Mouse (Mus musculus): ENCODE measurements around the gene Rnase13. TPM values are rescaled to one million over a fixed set of nuclear protein-coding genes. Genes with fewer than 3 reads are reported as not detected.

The Rnase13 gene
- total RNA-seq, 2 experiments from 2014 or later, result not detected

GRCm38 (mm10) chr14:51893094-51893794 is 29.3 kb downstream of the Rnase13 start:
- intact Hi-C loops (cut with DNase I), result no loop called here
- DNase-seq (ENCODE audit: extremely low spot score in 1 of 2, low spot score in 2 of 2), result no peak
- no peak for TF ChIP-seq CTCF (IDR thresholded peaks at IDR 0.05)
- Histone ChIP-seq H3K4me3 (no peak overlapping the region), H3K27ac (no peak overlapping the region)

- intact Hi-C loops (cut with DNase I), result no loop called here
- TF ChIP-seq CTCF (IDR thresholded peaks at IDR 0.05), result no peak
- DNase-seq (ENCODE audit: extremely low spot score in 1 of 2, low spot score in 2 of 2), result no peak
- Histone ChIP-seq H3K4me3 (no peak within 1 kb of the TSS), H3K27ac (no peak within 1 kb of the TSS)
Measured at GRCm38 (mm10) chr14:51892191-51892939, 30.2 kb downstream of the Rnase13 start, which contains the start of gene Slc39a2. Gene Slc39a2 (plus strand): TSS chr14:51892889.

GRCm38 (mm10) chr14:51889833-51890232 is 32.7 kb downstream of the Rnase13 start:
- Histone ChIP-seq H3K4me3 (no peak overlapping the region), H3K27ac (no peak overlapping the region)
- DNase-seq (ENCODE audit: extremely low spot score in 1 of 2, low spot score in 2 of 2), result no peak
- intact Hi-C loops (cut with DNase I), result loop anchor here (10.0 kb wide), 1 partner anchor 415 kb away; the partner anchor contains the start of gene Mettl3
- no peak for TF ChIP-seq CTCF (IDR thresholded peaks at IDR 0.05)

GRCm38 (mm10) chr14:51886051-51886450 is 36.5 kb downstream of the Rnase13 start:
- DNase-seq (ENCODE audit: extremely low spot score in 1 of 2, low spot score in 2 of 2), result no peak
- TF ChIP-seq CTCF (IDR thresholded peaks at IDR 0.05), result no peak
- H3K4me3 ChIP-seq, result no peak overlapping the region
- intact Hi-C loops (cut with DNase I), result loop anchor here (10.0 kb wide), 1 partner anchor 419 kb away; the partner anchor contains the start of gene Mettl3
- no peak overlapping the region for H3K27ac ChIP-seq

- intact Hi-C loops (cut with DNase I), result loop anchor here (1.0 to 10.0 kb wide), 3 partner anchors 46 to 420 kb away; partner anchors contain the start of genes Mettl3 and Zfp219
- TF ChIP-seq CTCF (IDR thresholded peaks at IDR 0.05), result peak; percentile 11
- DNase-seq (ENCODE audit: extremely low spot score in 1 of 2, low spot score in 2 of 2), result peak; percentile 88
- peak within 1 kb of the TSS; percentile 90 for H3K4me3 ChIP-seq
- H3K27ac ChIP-seq, result peak within 1 kb of the TSS; percentile 82
Measured at GRCm38 (mm10) chr14:51884598-51885331, 37.8 kb downstream of the Rnase13 start, which contains the start of gene Mettl17. Gene Mettl17 (plus strand): TSS chr14:51884842.

GRCm38 (mm10) chr14:51884031-51884544 is 38.5 kb downstream of the Rnase13 start:
- no peak for DNase-seq (ENCODE audit: extremely low spot score in 1 of 2, low spot score in 2 of 2)
- Histone ChIP-seq H3K27ac (no peak overlapping the region), H3K4me3 (peak overlapping the region; percentile 90)
- intact Hi-C loops (cut with DNase I), result loop anchor here (1.0 to 10.0 kb wide), 3 partner anchors 46 to 421 kb away; partner anchors contain the start of genes Mettl3 and Zfp219
- TF ChIP-seq CTCF (IDR thresholded peaks at IDR 0.05), result no peak

- intact Hi-C loops (cut with DNase I), result loop anchor here (1.0 to 10.0 kb wide), 3 partner anchors 47 to 421 kb away; partner anchors contain the start of genes Mettl3 and Zfp219
- peak; percentile 72 for TF ChIP-seq CTCF (IDR thresholded peaks at IDR 0.05)
- Histone ChIP-seq H3K27ac (no peak overlapping the region), H3K4me3 (peak overlapping the region; percentile 90)
- DNase-seq (ENCODE audit: extremely low spot score in 1 of 2, low spot score in 2 of 2), result peak; percentile 54 to 64
Measured at GRCm38 (mm10) chr14:51883527-51884030, 39.0 kb downstream of the Rnase13 start.

- Histone ChIP-seq H3K27ac (no peak overlapping the region), H3K4me3 (no peak overlapping the region)
- intact Hi-C loops (cut with DNase I), result no loop called here
- no peak for TF ChIP-seq CTCF (IDR thresholded peaks at IDR 0.05)
- DNase-seq (ENCODE audit: extremely low spot score in 1 of 2, low spot score in 2 of 2), result no peak
Measured at GRCm38 (mm10) chr14:51877517-51877916, 45.1 kb downstream of the Rnase13 start.

GRCm38 (mm10) chr14:51871741-51872140 is 50.8 kb downstream of the Rnase13 start:
- Histone ChIP-seq H3K4me3 (no peak overlapping the region), H3K27ac (no peak overlapping the region)
- no peak for TF ChIP-seq CTCF (IDR thresholded peaks at IDR 0.05)
- no peak for DNase-seq (ENCODE audit: extremely low spot score in 1 of 2, low spot score in 2 of 2)
- intact Hi-C loops (cut with DNase I), result no loop called here

Other genes starting within 250 kb of the Rnase13 start
- not detected for gene Gm17079, start 227.3 kb downstream of the Rnase13 start, total RNA-seq (2021)
- not detected for gene Gm5800, start 205.6 kb downstream of the Rnase13 start, total RNA-seq (2021)
- gene Ang4, start 149.2 kb downstream of the Rnase13 start, total RNA-seq (2021), result not detected
- not detected for gene AY358078, start 122.7 kb downstream of the Rnase13 start, total RNA-seq (2021)
- not detected for gene Ear6, start 69.1 kb downstream of the Rnase13 start, total RNA-seq (2021)
- 10 to 100 TPM; 28.8 to 35.2 TPM for gene Mettl17, start 37.9 kb downstream of the Rnase13 start, total RNA-seq (2021)
- 10 to 100 TPM in 1 of 2 experiments, 1 to 10 TPM in 1; 6.3 to 10.0 TPM for gene Slc39a2, start 29.9 kb downstream of the Rnase13 start, total RNA-seq (2021)
- gene Ndrg2, start 8.6 kb downstream of the Rnase13 start, total RNA-seq (2021), result 100 to 1,000 TPM; 793 to 811 TPM
- not detected for gene Tppp2, start 4.3 kb downstream of the Rnase13 start, total RNA-seq (2021)
- 10 to 100 TPM; 28.8 to 31.1 TPM for gene Arhgef40, start 61.9 kb upstream of the Rnase13 start, total RNA-seq (2021)
- gene Tmem253, start 92.9 kb upstream of the Rnase13 start, total RNA-seq (2021), result under 1 TPM in 1 of 2 experiments, not detected in 1; 0.37 TPM
- 10 to 100 TPM; 36.4 to 41.4 TPM for gene Zfp219, start 98.0 kb upstream of the Rnase13 start, total RNA-seq (2021)
- gene Olfr221, start 119.7 kb upstream of the Rnase13 start, total RNA-seq (2021), result not detected
- gene Hnrnpc, start 181.3 kb upstream of the Rnase13 start, total RNA-seq (2021), result 100 to 1,000 TPM; 213 to 221 TPM
- gene Rpgrip1, start 187.9 kb upstream of the Rnase13 start, total RNA-seq (2021), result 1 to 10 TPM; 1.5 to 1.8 TPM